Mouse (Mus musculus) spleen, adult 2 months (tissue): ENCODE data around the gene Lrrc8d. TPM values are rescaled to one million over a fixed set of nuclear protein-coding genes. Genes with fewer than 3 reads are reported as not detected.
A peak's percentile ranks its signal among the peaks of the same experiment; 100 is the strongest.

Experiments used
- DNase-seq, 2 experiments: peaks; one replicate each; pipeline versions ENCODE4 v3.0.0 to v3.0.0-alpha.2; 2012 to 2021; ENCODE audit warnings: low spot score in 2 of 2, low read depth in 1 of 2
- H3K27ac ChIP-seq: fragments of 200-500 bp; 2 replicates; pipeline ENCODE4 v1.5.1; 2012; ENCODE audit warnings: low read length, inconsistent platforms; ENCODE audit not compliant: insufficient read depth
- H3K27me3 ChIP-seq: fragments of 200-500 bp; 2 replicates; pipeline ENCODE4 v1.6.1; 2012; ENCODE audit warnings: mild to moderate bottlenecking, moderate library complexity, low read length, inconsistent platforms; ENCODE audit not compliant: control insufficient read depth, insufficient read depth
- H3K36me3 ChIP-seq: fragments of 200-500 bp; 2 replicates; pipeline ENCODE4 v1.6.1; 2012; ENCODE audit warnings: mild to moderate bottlenecking, low read length, inconsistent platforms; ENCODE audit not compliant: control insufficient read depth, insufficient read depth
- H3K4me1 ChIP-seq: fragments of 200-500 bp; 2 replicates; pipeline ENCODE4 v1.6.1; 2011; ENCODE audit warnings: inconsistent platforms; ENCODE audit not compliant: control insufficient read depth, insufficient read depth, insufficient read length
- H3K4me3 ChIP-seq: fragments of 200-500 bp; 2 replicates; pipeline ENCODE4 v1.5.1; 2011; ENCODE audit warnings: mild to moderate bottlenecking, inconsistent platforms; ENCODE audit not compliant: insufficient read depth, insufficient read length; ENCODE audit errors: extremely low read depth
- CTCF ChIP-seq: fragments of 200-500 bp; IDR thresholded peaks from 2 replicates; pipeline ENCODE4 v1.5.1; 2011; ENCODE audit warnings: mild to moderate bottlenecking, inconsistent platforms; ENCODE audit not compliant: insufficient read depth, insufficient read length, insufficient replicate concordance; ENCODE audit errors: extremely low read depth
- POLR2A ChIP-seq: fragments of 200-500 bp; IDR thresholded peaks from 2 replicates; pipeline ENCODE4 v1.6.1; 2011; ENCODE audit warnings: low read depth, low read length, inconsistent platforms
- WGBS: fragments of 180-500 bp; shearing (Covaris S2); methylation state at CpG from one replicate; pipeline ENCODE4 v1.1.7; 2018; 5-methylcytosine and 5-hydroxymethylcytosine counted together
- polyA plus RNA-seq: library from polyadenylated mRNA; depleted of rRNA; stranded (reverse); fragments of >200 nt; gene quantifications from 2 replicates; pipeline ENCODE4 v1.2.3, GENCODE M21; 2012

Gene Lrrc8d
- polyA plus RNA-seq, 1 experiment = 5.2 TPM

GRCm38 (mm10) chr5:105867427-105867826 lies 167.7 kb downstream of the Lrrc8d start:
- no peak overlapping the region for H3K4me3 ChIP-seq
- no peak overlapping the region for H3K27ac ChIP-seq
- TF ChIP-seq CTCF (no peak), POLR2A (no peak)
- H3K4me1 ChIP-seq = no peaks in the 10 kb centered on the region
- 74% methylated on average over 4 of the region's 4 CpGs for WGBS
- no peak for DNase-seq
- H3K27me3 ChIP-seq = no peaks in the 10 kb centered on the region
- no peaks in the 10 kb centered on the region for H3K36me3 ChIP-seq

- H3K27ac ChIP-seq = no peak overlapping the region
- no peaks in the 10 kb centered on the region for H3K4me1 ChIP-seq
- TF ChIP-seq CTCF (no peak), POLR2A (no peak)
- DNase-seq = no peak
- WGBS = 83% methylated on average over 16 of the region's 16 CpGs
- H3K36me3 ChIP-seq = no peaks in the 10 kb centered on the region
- H3K27me3 ChIP-seq = no peaks in the 10 kb centered on the region
- no peak overlapping the region for H3K4me3 ChIP-seq
These were observed 168.2 kb downstream of the Lrrc8d start for GRCm38 (mm10) chr5:105867841-105868447.

- H3K4me3 ChIP-seq = no peak overlapping the region
- no peaks in the 10 kb centered on the region for H3K36me3 ChIP-seq
- TF ChIP-seq CTCF (peak; percentile 90; the same call in 1 of the 2 replicates), POLR2A (no peak)
- no peaks in the 10 kb centered on the region for H3K4me1 ChIP-seq
- WGBS = 30% methylated on average over 3 of the region's 3 CpGs
- DNase-seq = peak; percentile 52 to 75
- no peaks in the 10 kb centered on the region for H3K27me3 ChIP-seq
- no peak overlapping the region for H3K27ac ChIP-seq
These were observed 168.8 kb downstream of the Lrrc8d start for GRCm38 (mm10) chr5:105868593-105868992.

- no peaks in the 10 kb centered on the region for H3K4me1 ChIP-seq
- 88% methylated on average over 7 of the region's 7 CpGs for WGBS
- no peaks in the 10 kb centered on the region for H3K27me3 ChIP-seq
- DNase-seq = no peak
- H3K36me3 ChIP-seq = no peaks in the 10 kb centered on the region
- H3K4me3 ChIP-seq = no peak overlapping the region
- TF ChIP-seq CTCF (no peak), POLR2A (no peak)
- H3K27ac ChIP-seq = no peak overlapping the region
These were observed 170.0 kb downstream of the Lrrc8d start for GRCm38 (mm10) chr5:105869739-105870138.

GRCm38 (mm10) chr5:105871140-105871539 lies 171.4 kb downstream of the Lrrc8d start:
- H3K4me3 ChIP-seq = no peak overlapping the region
- H3K27ac ChIP-seq = no peak overlapping the region
- H3K36me3 ChIP-seq = no peaks in the 10 kb centered on the region
- peaks cover 2% of the 10 kb centered on the region; the same call in 1 of the 2 replicates for H3K4me1 ChIP-seq
- TF ChIP-seq POLR2A (no peak), CTCF (no peak)
- 75% methylated on average over 3 of the region's 3 CpGs for WGBS
- no peak for DNase-seq
- no peaks in the 10 kb centered on the region for H3K27me3 ChIP-seq

GRCm38 (mm10) chr5:105872176-105872575 lies 172.4 kb downstream of the Lrrc8d start:
- no peak overlapping the region for H3K27ac ChIP-seq
- no peak overlapping the region for H3K4me3 ChIP-seq
- peaks cover 2% of the 10 kb centered on the region; the same call in 1 of the 2 replicates for H3K4me1 ChIP-seq
- TF ChIP-seq CTCF = no peak
- TF ChIP-seq POLR2A = no peak
- no peaks in the 10 kb centered on the region for H3K27me3 ChIP-seq
- no peaks in the 10 kb centered on the region for H3K36me3 ChIP-seq
- no peak for DNase-seq
- 71% methylated on average over 8 of the region's 8 CpGs for WGBS

DNA sequence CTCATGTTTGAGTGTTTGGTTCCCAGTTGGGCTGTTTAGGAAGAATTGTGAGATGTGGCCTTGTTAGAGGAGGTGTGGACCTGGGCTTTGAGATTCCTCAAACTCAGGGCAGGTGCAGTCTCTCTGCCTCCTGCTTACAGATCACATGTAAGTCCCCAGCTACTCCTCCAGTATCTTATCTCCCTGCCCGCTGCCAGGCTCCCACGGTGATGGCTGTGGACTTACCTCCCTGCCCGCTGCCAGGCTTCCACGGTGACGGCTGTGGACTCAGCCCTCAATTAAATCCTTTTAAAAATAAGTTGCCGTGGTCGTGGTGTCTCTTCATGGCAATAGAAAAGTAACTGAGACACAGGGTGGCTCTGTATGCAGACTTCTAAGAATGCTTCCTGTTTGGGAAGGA lies 173.1 kb downstream of the Lrrc8d start:
- peaks cover 2% of the 10 kb centered on the region; the same call in 1 of the 2 replicates for H3K4me1 ChIP-seq
- no peak overlapping the region for H3K4me3 ChIP-seq
- DNase-seq = no peak
- no peaks in the 10 kb centered on the region for H3K36me3 ChIP-seq
- no peak overlapping the region for H3K27ac ChIP-seq
- WGBS = 47% methylated on average over 7 of the region's 7 CpGs
- H3K27me3 ChIP-seq = no peaks in the 10 kb centered on the region
- TF ChIP-seq CTCF (no peak), POLR2A (no peak)
